Mouse (Mus musculus): ENCODE measurements around the gene Rgs5. TPM values are rescaled to one million over a fixed set of nuclear protein-coding genes. Genes with fewer than 3 reads are reported as not detected.

Rgs5 gene
- polyA plus RNA-seq, 2 experiments from 2014 or later = 0.28 TPM; not detected in 1

- no peak for ATAC-seq
These were observed 75.3 kb downstream of the Rgs5 start for GRCm38 (mm10) chr1:169730599-169731100.

GRCm38 (mm10) chr1:169736139-169736538, 80.8 kb downstream of the Rgs5 start:
- ATAC-seq = no peak

- ATAC-seq = no peak
These were observed 81.9 kb downstream of the Rgs5 start for GRCm38 (mm10) chr1:169737231-169737630.

GRCm38 (mm10) chr1:169741147-169741546, 85.8 kb downstream of the Rgs5 start:
- no peak for ATAC-seq

Other genes starting within 250 kb of the Rgs5 start
- 1 to 10 TPM; 3.9 to 6.6 TPM for gene Nuf2, start 124.0 kb upstream of the Rgs5 start, polyA plus RNA-seq (2017; shearing (Covaris generic))
- gene Rgs4, start 92.1 kb downstream of the Rgs5 start, polyA plus RNA-seq (2017; shearing (Covaris generic)) = not detected